Mouse (Mus musculus) cerebellum, adult 8-10 months (tissue): Measurements from ENCODE around the gene 4930438A08Rik.
"Not testable (repeated sequence)": the region's sequence is repeated elsewhere in the genome, so short reads cannot be mapped to it uniquely, and the experiment has no call there.

Experiments
- DNase-seq: peaks from one replicate; pipeline ENCODE4 v3.0.0; 2022

Gene 4930438A08Rik

GRCm38 (mm10) chr11:58282518-58282917, 7.9 kb downstream of the 4930438A08Rik start:
- DNase-seq = no peak

GRCm38 (mm10) chr11:58289992-58290682, 15.5 kb downstream of the 4930438A08Rik start:
- DNase-seq = no peak

- no peak for DNase-seq
These were observed 16.2 kb downstream of the 4930438A08Rik start for GRCm38 (mm10) chr11:58290812-58291211.

GRCm38 (mm10) chr11:58292791-58293190, 18.2 kb downstream of the 4930438A08Rik start:
- no peak for DNase-seq

- no peak for DNase-seq
These were observed 22.8 kb downstream of the 4930438A08Rik start for GRCm38 (mm10) chr11:58297396-58297795.

- DNase-seq = peak; percentile 71
These were observed 26.5 kb downstream of the 4930438A08Rik start for GRCm38 (mm10) chr11:58301057-58301456.

GRCm38 (mm10) chr11:58301837-58302754, 27.5 kb downstream of the 4930438A08Rik start:
- peak; percentile 98 for DNase-seq

GRCm38 (mm10) chr11:58302774-58303445, 28.3 kb downstream of the 4930438A08Rik start:
- DNase-seq = no peak

- no peak for DNase-seq
These were observed 29.0 kb downstream of the 4930438A08Rik start for GRCm38 (mm10) chr11:58303594-58303993.

- not testable (repeated sequence) for DNase-seq
These were observed 30.7 kb downstream of the 4930438A08Rik start for GRCm38 (mm10) chr11:58305299-58305698.

- DNase-seq = peak; percentile 93
These were observed 32.3 kb downstream of the 4930438A08Rik start, which contains the start of gene Zfp692 for GRCm38 (mm10) chr11:58306860-58307308. Gene Zfp692, plus strand, starts transcription at chr11:58307069.

- DNase-seq = peak; percentile 57
These were observed 32.9 kb downstream of the 4930438A08Rik start for GRCm38 (mm10) chr11:58307411-58308080.

- DNase-seq = no peak
These were observed 34.1 kb downstream of the 4930438A08Rik start for GRCm38 (mm10) chr11:58308661-58309060.

GRCm38 (mm10) chr11:58314069-58314468, 39.5 kb downstream of the 4930438A08Rik start:
- no peak for DNase-seq

GRCm38 (mm10) chr11:58315536-58316168, 41.1 kb downstream of the 4930438A08Rik start:
- DNase-seq = no peak

- no peak for DNase-seq
These were observed 41.7 kb downstream of the 4930438A08Rik start for GRCm38 (mm10) chr11:58316344-58316743.

GRCm38 (mm10) chr11:58316768-58317390, 42.3 kb downstream of the 4930438A08Rik start:
- DNase-seq = no peak

- DNase-seq = peak; percentile 97
These were observed 48.4 kb downstream of the 4930438A08Rik start for GRCm38 (mm10) chr11:58322824-58323569.

GRCm38 (mm10) chr11:58323570-58324340, 49.2 kb downstream of the 4930438A08Rik start:
- DNase-seq = no peak
